Mouse (Mus musculus) hindbrain, embryonic 13.5 days (tissue): ENCODE measurements around the gene Gm39653. TPM values are rescaled to one million over a fixed set of nuclear protein-coding genes. Genes with fewer than 3 reads are reported as not detected.

Source experiments
- ATAC-seq: fragments of 200-750 bp; cut with Nextera tagmentation; 2 replicates; pipeline ENCODE4 v1.8.0; 2017; ENCODE audit warnings: moderate TSS enrichment; ENCODE audit not compliant: low FRiP score
- H3K27ac ChIP-seq: fragments of 300-500 bp; sonication (generic); 2 replicates; pipeline ENCODE4 v1.5.1; 2015; ENCODE audit warnings: inconsistent platforms, mild to moderate bottlenecking, moderate library complexity
- H3K27me3 ChIP-seq: fragments of 300-500 bp; sonication (generic); 2 replicates; pipeline ENCODE4 v1.6.1; 2015; ENCODE audit warnings: mild to moderate bottlenecking, inconsistent platforms
- H3K36me3 ChIP-seq: fragments of 300-500 bp; sonication (generic); 2 replicates; pipeline ENCODE4 v1.6.1; 2015; ENCODE audit warnings: mild to moderate bottlenecking, inconsistent platforms
- H3K4me1 ChIP-seq: fragments of 300-500 bp; sonication (generic); replicated peaks from 2 replicates; pipeline ENCODE4 v1.6.1; 2015; ENCODE audit warnings: inconsistent platforms
- H3K4me2 ChIP-seq: fragments of 300-500 bp; sonication (generic); 2 replicates; pipeline ENCODE4 v1.6.1; 2015; ENCODE audit warnings: inconsistent platforms, mild to moderate bottlenecking, moderate library complexity
- H3K4me3 ChIP-seq: fragments of 300-500 bp; sonication (generic); 2 replicates; pipeline ENCODE4 v1.5.1; 2015; ENCODE audit warnings: mild to moderate bottlenecking, inconsistent platforms
- H3K9ac ChIP-seq: fragments of 300-500 bp; sonication (generic); 2 replicates; pipeline ENCODE4 v1.6.1; 2015; ENCODE audit warnings: mild to moderate bottlenecking, inconsistent platforms
- H3K9me3 ChIP-seq: fragments of 300-500 bp; sonication (generic); 2 replicates; pipeline ENCODE4 v1.6.1; 2016; ENCODE audit warnings: inconsistent platforms
- WGBS: fragments of 180-500 bp; shearing (Covaris S2); methylation state at CpG from one replicate; pipeline ENCODE4 v1.1.7; 2015; 5-methylcytosine and 5-hydroxymethylcytosine counted together
- polyA plus RNA-seq: library from polyadenylated mRNA; unstranded; fragments of >200 nt; fragmentation: Nextera tagmentation; extraction: Ambion mirVana; gene quantifications from 2 replicates; pipeline ENCODE4 v1.2.1, GENCODE M21; 2015

The Gm39653 gene
- 0.18 TPM in 1 of 2 replicates, not detected in the other for polyA plus RNA-seq

GRCm38 (mm10) chr1:63615668-63616067, at the start of gene Gm39653:
Gm39653 (plus strand) TSS chr1:63615968.
- no peak within 1 kb of the TSS for H3K9ac ChIP-seq
- no peak within 1 kb of the TSS for H3K27ac ChIP-seq
- 91% methylated on average over 3 of the region's 3 CpGs for WGBS
- no peaks in the 10 kb centered on the region for H3K9me3 ChIP-seq
- H3K4me2 ChIP-seq, result no peak within 1 kb of the TSS
- ATAC-seq, result no peak
- no peaks in the 10 kb centered on the region for H3K36me3 ChIP-seq
- H3K27me3 ChIP-seq, result peaks cover 23% of the 10 kb centered on the region
- H3K4me1 ChIP-seq, result peaks cover 5% of the 10 kb centered on the region
- H3K4me3 ChIP-seq, result no peak within 1 kb of the TSS

GRCm38 (mm10) chr1:63566501-63566900, 49.3 kb upstream of the Gm39653 start:
- H3K4me1 ChIP-seq, result 0 out of 2 replicates have a peak, but pooled peaks cover under 1% of the 10 kb centered on the region
- WGBS, result 29% methylated on average over 7 of the region's 7 CpGs
- no peaks in the 10 kb centered on the region for H3K27me3 ChIP-seq
- no peak for ATAC-seq
- peaks cover 9% of the 10 kb centered on the region; the same call in 1 of the 2 replicates for H3K36me3 ChIP-seq
- H3K27ac ChIP-seq, result no peak overlapping the region
- H3K9ac ChIP-seq, result no peak overlapping the region
- H3K4me3 ChIP-seq, result no peak overlapping the region
- no peaks in the 10 kb centered on the region for H3K9me3 ChIP-seq
- H3K4me2 ChIP-seq, result no peak overlapping the region

- H3K27ac ChIP-seq, result no peak overlapping the region
- H3K36me3 ChIP-seq, result peaks cover 9% of the 10 kb centered on the region; the same call in 1 of the 2 replicates
- no peaks in the 10 kb centered on the region for H3K9me3 ChIP-seq
- no peak overlapping the region for H3K4me3 ChIP-seq
- ATAC-seq, result no peak
- H3K4me1 ChIP-seq, result peaks cover 6% of the 10 kb centered on the region
- H3K9ac ChIP-seq, result no peak overlapping the region
- 64% methylated on average over 4 of the region's 4 CpGs for WGBS
- H3K27me3 ChIP-seq, result no peaks in the 10 kb centered on the region
- H3K4me2 ChIP-seq, result no peak overlapping the region
Measured at GRCm38 (mm10) chr1:63567031-63567430, 48.7 kb upstream of the Gm39653 start.

- Histone ChIP-seq H3K9me3 (no peaks in the 10 kb centered on the region), H3K36me3 (peaks cover 3% of the 10 kb centered on the region; the same call in 1 of the 2 replicates), H3K4me2 (no peak overlapping the region), H3K4me3 (no peak overlapping the region), H3K9ac (no peak overlapping the region), H3K27me3 (no peaks in the 10 kb centered on the region), H3K27ac (no peak overlapping the region), H3K4me1 (peaks cover 28% of the 10 kb centered on the region)
- WGBS, result 37% methylated on average over 7 of the region's 7 CpGs
- no peak for ATAC-seq
Measured at GRCm38 (mm10) chr1:63572229-63572628, 43.5 kb upstream of the Gm39653 start.

- Histone ChIP-seq H3K9me3 (no peaks in the 10 kb centered on the region), H3K4me1 (peaks cover 28% of the 10 kb centered on the region), H3K4me3 (no peak overlapping the region), H3K27me3 (no peaks in the 10 kb centered on the region), H3K9ac (0 out of 2 replicates have a peak overlapping the region, but pooled peaks have one; percentile 25), H3K36me3 (no peaks in the 10 kb centered on the region; the same call in 1 of the 2 replicates), H3K4me2 (0 out of 2 replicates have a peak overlapping the region, but pooled peaks have one; percentile 9), H3K27ac (peak overlapping the region; percentile 79)
- WGBS, result 20% methylated on average over 6 of the region's 6 CpGs
- ATAC-seq, result peak; percentile 74; the same call in 1 of the 2 replicates
Measured at GRCm38 (mm10) chr1:63573432-63573831, 42.3 kb upstream of the Gm39653 start.

GRCm38 (mm10) chr1:63573864-63574611, 41.7 kb upstream of the Gm39653 start:
- 46% methylated on average over 12 of the region's 12 CpGs for WGBS

GRCm38 (mm10) chr1:63576803-63577202, 39.0 kb upstream of the Gm39653 start:
- Histone ChIP-seq H3K27me3 (no peaks in the 10 kb centered on the region), H3K9me3 (no peaks in the 10 kb centered on the region), H3K27ac (no peak overlapping the region), H3K4me2 (no peak overlapping the region), H3K4me1 (peaks cover 28% of the 10 kb centered on the region), H3K4me3 (no peak overlapping the region), H3K9ac (no peak overlapping the region), H3K36me3 (no peaks in the 10 kb centered on the region)
- no peak for ATAC-seq
- WGBS, result 61% methylated on average over 5 of the region's 5 CpGs

More at GRCm38 (mm10) chr1:63573864-63574611, 41.7 kb upstream of the Gm39653 start:
- Histone ChIP-seq H3K4me3 (no peak overlapping the region), H3K9me3 (no peaks in the 10 kb centered on the region), H3K27me3 (no peaks in the 10 kb centered on the region), H3K9ac (no peak overlapping the region), H3K4me1 (peaks cover 32% of the 10 kb centered on the region), H3K4me2 (0 out of 2 replicates have a peak overlapping the region, but pooled peaks have one; percentile 9), H3K36me3 (no peaks in the 10 kb centered on the region; the same call in 1 of the 2 replicates), H3K27ac (peak overlapping the region; percentile 73)
- ATAC-seq, result 0 out of 2 replicates have a peak, but pooled peaks have one; percentile 41

- no peaks in the 10 kb centered on the region for H3K36me3 ChIP-seq
- H3K27me3 ChIP-seq, result no peaks in the 10 kb centered on the region
- H3K9me3 ChIP-seq, result no peaks in the 10 kb centered on the region
- peaks cover 6% of the 10 kb centered on the region for H3K4me1 ChIP-seq
- no peak overlapping the region for H3K9ac ChIP-seq
- ATAC-seq, result no peak
- H3K4me2 ChIP-seq, result no peak overlapping the region
- no peak overlapping the region for H3K4me3 ChIP-seq
- no peak overlapping the region for H3K27ac ChIP-seq
- 75% methylated on average over 8 of the region's 8 CpGs for whole genome bisulfite sequencing
Measured at GRCm38 (mm10) chr1:63579153-63579552, 36.6 kb upstream of the Gm39653 start.

- ATAC-seq, result no peak
- H3K4me3 ChIP-seq, result no peak overlapping the region
- no peak overlapping the region for H3K9ac ChIP-seq
- no peaks in the 10 kb centered on the region for H3K9me3 ChIP-seq
- no peak overlapping the region for H3K4me2 ChIP-seq
- 0 out of 2 replicates have a peak, but pooled peaks cover 4% of the 10 kb centered on the region for H3K4me1 ChIP-seq
- H3K36me3 ChIP-seq, result no peaks in the 10 kb centered on the region
- WGBS, result 58% methylated on average over 7 of the region's 7 CpGs
- H3K27ac ChIP-seq, result no peak overlapping the region; the same call in 1 of the 2 replicates
- no peaks in the 10 kb centered on the region for H3K27me3 ChIP-seq
Measured at GRCm38 (mm10) chr1:63586869-63587268, 28.9 kb upstream of the Gm39653 start.

- H3K9ac ChIP-seq, result no peak overlapping the region
- no peak overlapping the region for H3K4me3 ChIP-seq
- H3K27ac ChIP-seq, result no peak overlapping the region
- H3K27me3 ChIP-seq, result no peaks in the 10 kb centered on the region
- ATAC-seq, result no peak
- 56% methylated on average over 3 of the region's 3 CpGs for whole genome bisulfite sequencing
- H3K4me1 ChIP-seq, result no peaks in the 10 kb centered on the region
- no peaks in the 10 kb centered on the region for H3K9me3 ChIP-seq
- H3K36me3 ChIP-seq, result no peaks in the 10 kb centered on the region
- H3K4me2 ChIP-seq, result no peak overlapping the region
Measured at GRCm38 (mm10) chr1:63603870-63604500, 11.8 kb upstream of the Gm39653 start.

- Histone ChIP-seq H3K36me3 (no peaks in the 10 kb centered on the region), H3K27me3 (peaks cover 13% of the 10 kb centered on the region), H3K27ac (no peak overlapping the region), H3K9ac (no peak overlapping the region), H3K4me3 (no peak overlapping the region), H3K4me2 (no peak overlapping the region), H3K9me3 (no peaks in the 10 kb centered on the region), H3K4me1 (peaks cover 5% of the 10 kb centered on the region)
- ATAC-seq, result no peak
- 88% methylated on average over 4 of the region's 4 CpGs for WGBS
Measured at GRCm38 (mm10) chr1:63609613-63610012, 6.2 kb upstream of the Gm39653 start.

- peaks cover 5% of the 10 kb centered on the region for H3K4me1 ChIP-seq
- no peak for ATAC-seq
- WGBS, result 2% methylated on average over 11 of the region's 11 CpGs
- H3K27me3 ChIP-seq, result peaks cover 23% of the 10 kb centered on the region
- H3K36me3 ChIP-seq, result no peaks in the 10 kb centered on the region
- peak overlapping the region; percentile 21 for H3K4me3 ChIP-seq
- peak overlapping the region; percentile 52 for H3K4me2 ChIP-seq
- no peak overlapping the region for H3K27ac ChIP-seq
- H3K9ac ChIP-seq, result peak overlapping the region; percentile 35; the same call in 1 of the 2 replicates
- no peaks in the 10 kb centered on the region for H3K9me3 ChIP-seq
Measured at GRCm38 (mm10) chr1:63614594-63614993, 1.2 kb upstream of the Gm39653 start.
